23 mouse cellular contexts compared by ENCODE assay signal in genomic region chr11:107720264-107721021, GRCm38 (mm10). TPM values are rescaled to one million over a fixed set of nuclear protein-coding genes. Genes with fewer than 3 reads are reported as not detected.
DNase-seq lines count a peak whose midpoint lies in the region; ATAC-seq and TF ChIP-seq lines count a peak whose summit lies in the region.
"Had no signal": no experiment of that assay in that cellular context is flagged by ENCODE, and none has a peak within 500 bp of the region (broad histone marks: within the 10 kb centered on the region; RNA-seq: fewer than 3 reads in every experiment).

No protein-coding gene starts in this region.

- peaks cover 43% of the 10 kb centered on the region for H3K4me1 ChIP-seq in G1E (ENCODE audit: insufficient read depth, low read depth, low read length)
- peaks cover 20% of the 10 kb centered on the region for H3K4me1 ChIP-seq in megakaryocyte, embryonic 14.5 days
- H3K4me1 ChIP-seq in heart, adult 2 months (ENCODE audit: control insufficient read depth, insufficient read depth, low read length) = no peaks in the 10 kb centered on the region
- H3K4me1 ChIP-seq: embryonic facial prominence, embryonic 10.5 days; forebrain, embryonic 13.5 days; heart, embryonic 10.5 days; intestine, embryonic 15.5 days had no signal

- DNase-seq in A20 (ENCODE audit: low read depth, low spot score) (peak; percentile 79), G1E (ENCODE audit: low spot score) (peak; percentile 87)
- DNase-seq in urinary bladder, adult 2 months (ENCODE audit: low spot score) = no peak
- DNase-seq in heart, adult 2 months = no peak
- DNase-seq in heart, postnatal 4 days = no peak
- DNase-seq: adrenal gland, postnatal 36 days; cerebellum, adult 11 months; cerebellum, adult 9-10 months; cerebellum, postnatal 25 days; forebrain, postnatal 0 days; gastrocnemius, postnatal 25 days; heart, adult 11 months; heart, postnatal 10 days; kidney, adult 18-20 months had no signal

- peaks cover 10% of the 10 kb centered on the region for H3K9me3 ChIP-seq in G1E (replicated peaks)
- peaks cover 45% of the 10 kb centered on the region for H3K9me3 ChIP-seq in megakaryocyte, embryonic 14.5 days
- H3K9me3 ChIP-seq: embryonic facial prominence, embryonic 10.5 days; forebrain, embryonic 13.5 days; intestine, embryonic 15.5 days had no signal

- 90% methylated on average over 9 of the region's 9 CpGs for WGBS in heart, adult 2 months

- H3K27me3 ChIP-seq in G1E (ENCODE audit: insufficient read depth, low read length) = peaks cover 12% of the 10 kb centered on the region; the same call in 1 of the 2 replicates
- peaks cover 55% of the 10 kb centered on the region for H3K27me3 ChIP-seq in megakaryocyte, embryonic 14.5 days (replicated peaks)
- no peaks in the 10 kb centered on the region for H3K27me3 ChIP-seq in heart, adult 2 months (ENCODE audit: control insufficient read depth, insufficient read depth, low read length)
- H3K27me3 ChIP-seq: forebrain, embryonic 13.5 days; intestine, embryonic 15.5 days had no signal

- TF ChIP-seq POLR2A in heart, adult 2 months (IDR thresholded peaks at IDR 0.05; ENCODE audit: insufficient read depth, low read depth, low read length) = no peak

- no peaks in the 10 kb centered on the region for H3K79me2 ChIP-seq in heart, adult 2 months (replicated peaks; ENCODE audit: control insufficient read depth, insufficient read depth, low read length)

- TF ChIP-seq EP300 in heart, adult 2 months (IDR thresholded peaks at IDR 0.05; ENCODE audit: insufficient read depth, low read depth, low read length) = no peak

- peak; percentile 82 for ATAC-seq in G1E (ENCODE audit: extremely low read depth, insufficient number of reproducible peaks, low FRiP score, poor library complexity, severe bottlenecking)
- peak; percentile 97 for ATAC-seq in common myeloid progenitor, adult 5-6 weeks (replicated peaks; ENCODE audit: low read depth, poor library complexity, severe bottlenecking)
- ATAC-seq in monocyte, adult 5-6 weeks (replicated peaks; ENCODE audit: insufficient number of reproducible peaks, low FRiP score, low TSS enrichment, poor library complexity, severe bottlenecking) = no peak
- ATAC-seq: forebrain, embryonic 13.5 days; forebrain, postnatal 0 days; intestine, embryonic 15.5 days had no signal

- intact Hi-C loops in heart, adult 2 months (cut with DNase I) = no loop called here

- no peak overlapping the region for H3K9ac ChIP-seq in heart, adult 2 months (ENCODE audit: low read depth, low read length)
- H3K9ac ChIP-seq: forebrain, embryonic 13.5 days; forebrain, postnatal 0 days; hindbrain, embryonic 14.5 days; intestine, embryonic 15.5 days had no signal

- TF ChIP-seq CTCF in G1E (IDR thresholded peaks at IDR 0.05; ENCODE audit: low read depth, low read length) = no peak
- TF ChIP-seq CTCF in heart, adult 2 months (IDR thresholded peaks at IDR 0.05) = no peak

- no peaks in the 10 kb centered on the region for H3K36me3 ChIP-seq in G1E (replicated peaks)
- peaks cover 12% of the 10 kb centered on the region for H3K36me3 ChIP-seq in megakaryocyte, embryonic 14.5 days (replicated peaks; ENCODE audit: low read length)
- no peaks in the 10 kb centered on the region for H3K36me3 ChIP-seq in heart, adult 2 months (ENCODE audit: control insufficient read depth, insufficient read depth, low read length)
- H3K36me3 ChIP-seq: embryonic facial prominence, embryonic 10.5 days; heart, embryonic 10.5 days; intestine, embryonic 15.5 days had no signal

- H3K4me3 ChIP-seq in G1E (ENCODE audit: low read depth, low read length) = no peak overlapping the region
- H3K4me3 ChIP-seq in megakaryocyte, embryonic 14.5 days (replicated peaks) = peak overlapping the region; percentile 11
- H3K4me3 ChIP-seq in heart, adult 2 months = no peak overlapping the region
- H3K4me3 ChIP-seq: embryonic facial prominence, embryonic 10.5 days; forebrain, embryonic 13.5 days; heart, embryonic 10.5 days; hindbrain, embryonic 10.5 days; intestine, embryonic 15.5 days had no signal

- no peak overlapping the region for H3K27ac ChIP-seq in heart, adult 2 months
- H3K27ac ChIP-seq: embryonic facial prominence, embryonic 10.5 days; forebrain, embryonic 13.5 days; heart, embryonic 10.5 days; hindbrain, embryonic 10.5 days; hindbrain, embryonic 14.5 days; intestine, embryonic 15.5 days had no signal

RNA-seq across cellular contexts. Expression of gene Cacng1, which starts 4.1 kb away (rescaled TPM):
- total RNA-seq in G1E (2014; fragmentation: Nextera tagmentation) (not detected in 2 replicates), G1E (2017) (not detected in 2 replicates)
- 0.04 TPM in 1 of 2 replicates, not detected in the other for polyA plus RNA-seq in G1E (2012)
- not detected in 2 replicates for total RNA-seq in common myeloid progenitor, adult 5-6 weeks (2017)
- polyA plus RNA-seq in megakaryocyte, embryonic 14.5 days (2012; ENCODE audit: insufficient read depth, low replicate concordance) = not detected in 2 replicates
- 0.06 TPM in 2 replicates for polyA plus RNA-seq in urinary bladder, adult 2 months (2012; rRNA removed)
- not detected in 3 replicates for total RNA-seq in monocyte, adult 5-6 weeks (2017)
- total RNA-seq in heart, adult 2 months (2021) = not detected
- 0.08 and 0.18 TPM in 2 replicates for polyA plus RNA-seq in heart, adult 2 months (2012; rRNA removed)
- under 1 TPM in 1 of 2 experiments, not detected in 1; 0.34 TPM for total RNA-seq in heart, postnatal 4 days (2021)
- total RNA-seq: heart, postnatal 10 days had no signal
- polyA plus RNA-seq: embryonic facial prominence, embryonic 10.5 days; forebrain, embryonic 13.5 days; heart, embryonic 10.5 days had no signal

Comparison
In these comparisons a context has a peak if more than half of its experiments do, and no peak if none do; other contexts are left out.
1. DNase-seq: peak in A20 (single experiment) and G1E (single experiment); none in urinary bladder, adult 2 months (single experiment), heart, adult 2 months (0 of 2) and heart, postnatal 4 days (single experiment).